Mouse (Mus musculus): ENCODE results near the gene Pinlyp. TPM values are rescaled to one million over a fixed set of nuclear protein-coding genes. Genes with fewer than 3 reads are reported as not detected.

Gene Pinlyp
- polyA plus RNA-seq, 1 experiment, result not detected

DNA sequence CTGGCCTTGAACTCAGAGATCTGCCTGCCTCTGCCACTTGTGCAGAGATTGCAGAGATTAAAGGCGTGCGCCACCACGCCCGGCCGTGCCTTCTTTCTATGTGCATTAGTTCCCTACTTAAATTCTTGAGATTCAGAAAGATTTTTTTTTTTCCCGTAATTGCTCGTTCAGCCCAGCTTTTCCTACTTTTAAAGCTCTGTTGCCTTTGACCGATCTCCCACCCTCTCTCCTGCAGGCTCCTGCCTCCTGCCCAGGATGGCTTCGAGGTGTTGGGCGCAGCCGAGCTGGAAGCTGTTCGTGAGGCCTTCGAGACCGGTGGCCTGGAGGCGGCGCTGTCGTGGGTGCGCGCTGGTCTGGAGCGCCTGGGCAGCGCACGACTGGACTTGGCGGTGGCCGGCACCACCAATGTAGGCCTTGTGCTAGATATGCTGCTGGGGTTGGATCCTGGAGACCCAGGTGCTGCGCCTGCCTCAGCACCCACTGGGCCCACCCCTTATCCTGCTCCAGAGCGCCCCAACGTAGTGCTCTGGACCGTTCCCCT is 12.8 kb downstream of the Pinlyp start:
- no peak for TF ChIP-seq POLR2A (IDR thresholded peaks at IDR 0.05; ENCODE audit: insufficient read depth, low read depth, low read length)
- TF ChIP-seq CTCF (IDR thresholded peaks at IDR 0.05; ENCODE audit: insufficient read depth, low read depth, low read length), result no peak
- H3K27ac ChIP-seq (ENCODE audit: insufficient read depth, low read depth, low read length), result no peak overlapping the region
- 81% methylated on average over 28 of the region's 28 CpGs for WGBS
- H3K4me1 ChIP-seq (ENCODE audit: control insufficient read depth, insufficient read depth, low read length), result peaks cover 29% of the 10 kb centered on the region
- no peak overlapping the region for H3K4me3 ChIP-seq (ENCODE audit: insufficient read depth, low read depth, low read length)

DNA sequence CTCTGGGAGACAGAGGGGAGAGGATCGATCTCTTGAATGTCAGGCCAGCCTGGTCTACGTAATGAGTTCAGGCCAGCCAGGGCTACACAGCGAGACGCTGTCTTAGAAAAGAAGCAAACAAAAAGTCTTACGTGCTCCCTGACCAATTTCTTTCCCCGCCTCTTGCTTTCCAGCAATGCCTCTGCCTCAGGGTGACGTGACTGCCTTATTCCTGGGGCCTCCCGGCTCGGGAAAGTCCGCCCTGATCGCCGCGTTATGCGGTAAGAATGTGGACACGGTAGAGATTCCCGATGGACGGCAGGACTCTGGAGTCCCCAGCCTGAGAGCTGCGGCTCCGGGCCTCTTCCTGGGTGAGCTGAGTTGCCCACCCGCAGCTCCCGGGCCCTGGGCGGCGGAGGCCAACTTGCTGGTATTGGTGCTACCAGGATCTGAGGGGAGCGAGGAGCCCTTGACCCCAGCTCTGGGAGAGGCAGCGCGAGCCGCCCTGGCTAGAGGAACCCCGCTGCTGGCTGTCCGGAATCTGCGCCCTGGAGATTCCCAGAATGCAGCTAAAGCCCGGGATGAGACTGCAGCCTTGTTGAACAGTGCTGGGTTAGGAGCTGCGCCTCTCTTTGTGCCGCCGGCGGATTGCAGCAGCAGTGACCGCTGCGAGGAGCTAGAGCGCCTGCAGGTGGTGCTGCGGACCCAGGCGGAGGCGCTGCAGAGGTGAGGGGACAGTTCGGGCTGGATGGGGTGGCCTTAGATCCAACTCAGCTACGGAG is 14.5 kb downstream of the Pinlyp start:
- under 1% methylated on average over 43 of the region's 43 CpGs for WGBS
- H3K4me3 ChIP-seq (ENCODE audit: insufficient read depth, low read depth, low read length), result peak overlapping the region; percentile 75
- peak overlapping the region; percentile 63 for H3K27ac ChIP-seq (ENCODE audit: insufficient read depth, low read depth, low read length)
- H3K4me1 ChIP-seq (ENCODE audit: control insufficient read depth, insufficient read depth, low read length), result peaks cover 32% of the 10 kb centered on the region
- TF ChIP-seq POLR2A (IDR thresholded peaks at IDR 0.05; ENCODE audit: insufficient read depth, low read depth, low read length), result no peak
- TF ChIP-seq CTCF (IDR thresholded peaks at IDR 0.05; ENCODE audit: insufficient read depth, low read depth, low read length), result peak; percentile 56; the same call in 1 of the 2 replicates

DNA sequence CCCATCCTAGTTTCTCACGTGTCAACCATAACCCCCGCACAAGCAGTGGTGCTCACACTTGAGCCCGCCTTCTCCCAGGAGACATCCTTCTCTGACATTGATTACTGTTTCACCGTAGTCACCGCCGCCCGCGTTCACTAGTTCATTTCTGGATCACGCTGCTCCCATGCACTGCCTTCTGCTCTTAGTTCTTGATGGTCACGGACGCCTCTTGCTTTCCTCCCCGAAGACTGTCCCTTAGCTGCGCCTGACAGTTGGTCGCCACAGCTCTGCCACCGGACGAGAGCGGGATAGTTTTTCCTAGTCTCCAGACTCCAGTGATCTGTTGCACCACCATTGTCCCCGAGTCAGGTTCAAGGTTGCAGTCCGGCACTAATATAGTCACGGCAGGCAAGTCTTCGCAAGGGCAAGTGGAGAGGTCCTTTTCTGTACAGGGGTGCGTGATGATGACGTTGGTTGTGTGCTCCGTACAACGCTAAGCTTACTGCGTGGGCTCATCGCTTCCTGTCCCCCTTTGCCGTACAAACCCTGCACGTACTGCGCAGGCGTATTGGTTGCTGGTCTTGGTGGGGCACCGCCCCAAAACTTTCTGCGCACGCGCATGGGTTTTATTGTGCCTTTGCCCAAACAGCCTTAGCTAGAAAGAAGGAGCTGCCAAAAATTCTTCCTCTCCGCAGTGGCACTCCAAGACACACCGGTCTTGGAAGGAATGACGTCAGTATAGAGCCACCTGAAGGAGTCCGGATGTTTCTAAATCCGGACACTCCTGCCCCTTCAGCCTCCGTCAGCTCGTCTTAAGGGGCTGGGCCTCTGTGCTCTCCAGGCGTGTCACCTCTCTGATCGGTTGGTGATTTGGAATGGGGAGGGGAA is 15.6 kb downstream of the Pinlyp start, which contains the start of gene Irgq:
TSS of gene Irgq (plus strand) at position 628 of the 870 bp plus-strand sequence.
- peaks cover 32% of the 10 kb centered on the region for H3K4me1 ChIP-seq (ENCODE audit: control insufficient read depth, insufficient read depth, low read length)
- peak within 1 kb of the TSS; percentile 96 for H3K27ac ChIP-seq (ENCODE audit: insufficient read depth, low read depth, low read length)
- no peak for TF ChIP-seq CTCF (IDR thresholded peaks at IDR 0.05; ENCODE audit: insufficient read depth, low read depth, low read length)
- TF ChIP-seq POLR2A (IDR thresholded peaks at IDR 0.05; ENCODE audit: insufficient read depth, low read depth, low read length), result peak; percentile 33; the same call in 1 of the 2 replicates
- under 1% methylated on average over 44 of the region's 44 CpGs for WGBS
- peak within 1 kb of the TSS; percentile 75 for H3K4me3 ChIP-seq (ENCODE audit: insufficient read depth, low read depth, low read length)

- Histone ChIP-seq H3K4me3 (ENCODE audit: insufficient read depth, low read depth, low read length) (peak overlapping the region; percentile 71), H3K4me1 (ENCODE audit: control insufficient read depth, insufficient read depth, low read length) (peaks cover 32% of the 10 kb centered on the region), H3K27ac (ENCODE audit: insufficient read depth, low read depth, low read length) (peak overlapping the region; percentile 96)
- WGBS, result 52% methylated on average over 11 of the region's 11 CpGs
- TF ChIP-seq CTCF (IDR thresholded peaks at IDR 0.05; ENCODE audit: insufficient read depth, low read depth, low read length) (no peak), POLR2A (IDR thresholded peaks at IDR 0.05; ENCODE audit: insufficient read depth, low read depth, low read length) (no peak)
Measured at GRCm38 (mm10) chr7:24529580-24529979, 16.3 kb downstream of the Pinlyp start.

DNA sequence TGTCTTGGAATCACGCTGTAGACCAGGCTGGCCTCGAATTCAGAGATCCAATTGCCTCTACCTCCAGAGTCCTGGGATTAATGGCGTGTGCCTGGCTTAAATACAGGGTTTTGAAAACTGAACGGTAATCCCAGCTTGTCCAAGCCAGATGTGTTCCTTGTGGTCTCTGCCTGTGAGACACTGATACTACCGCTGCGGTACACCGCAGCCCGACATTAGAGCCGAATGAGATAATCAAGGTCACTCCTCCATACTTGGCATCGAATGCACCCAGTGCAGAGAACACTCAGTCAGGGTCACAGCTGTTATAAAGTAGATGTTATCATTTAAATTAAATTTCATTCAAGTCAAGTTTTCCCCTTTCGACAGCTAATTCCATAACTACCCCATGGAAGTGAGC is 17.1 kb downstream of the Pinlyp start:
- H3K27ac ChIP-seq (ENCODE audit: insufficient read depth, low read depth, low read length), result no peak overlapping the region
- H3K4me1 ChIP-seq (ENCODE audit: control insufficient read depth, insufficient read depth, low read length), result peaks cover 28% of the 10 kb centered on the region
- no peak overlapping the region for H3K4me3 ChIP-seq (ENCODE audit: insufficient read depth, low read depth, low read length)
- no peak for TF ChIP-seq POLR2A (IDR thresholded peaks at IDR 0.05; ENCODE audit: insufficient read depth, low read depth, low read length)
- no peak for TF ChIP-seq CTCF (IDR thresholded peaks at IDR 0.05; ENCODE audit: insufficient read depth, low read depth, low read length)
- WGBS, result 89% methylated on average over 11 of the region's 11 CpGs

DNA sequence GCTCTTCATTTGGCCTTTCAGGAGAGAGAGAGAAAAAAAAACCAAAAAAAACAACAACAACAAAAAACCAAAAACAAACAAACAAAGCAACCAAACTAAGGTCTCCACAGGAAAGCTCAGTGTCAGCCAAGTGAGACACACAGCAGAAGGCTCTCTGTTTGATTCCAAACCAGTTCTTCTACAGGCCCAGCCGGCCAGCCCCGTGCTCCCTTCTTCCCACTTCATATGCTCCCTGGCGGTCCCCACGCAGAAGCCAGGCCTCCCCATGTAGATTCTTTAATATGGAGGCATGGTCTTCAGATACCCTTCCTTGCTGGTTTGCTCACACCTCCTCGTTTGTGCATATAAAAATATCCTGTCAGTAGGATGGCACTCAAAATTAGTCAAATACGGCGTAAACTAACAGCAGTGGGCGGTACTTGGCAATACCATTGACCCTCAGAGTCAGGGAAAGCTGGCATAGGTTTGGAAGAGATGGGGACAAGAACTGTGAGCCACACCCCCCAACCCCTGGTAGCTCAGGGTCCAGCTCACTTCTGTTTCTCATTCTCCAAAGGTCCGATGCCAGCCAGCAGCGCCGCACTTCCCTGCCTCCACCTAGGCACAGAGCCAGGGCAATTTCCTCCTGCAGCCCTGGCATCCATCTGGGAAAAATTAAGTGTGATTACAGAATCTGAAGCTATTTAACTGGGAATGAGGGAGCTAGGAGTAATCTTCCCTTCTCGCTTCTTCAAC is 20.1 kb downstream of the Pinlyp start:
- WGBS, result 43% methylated on average over 12 of the region's 12 CpGs
- Histone ChIP-seq H3K4me1 (ENCODE audit: control insufficient read depth, insufficient read depth, low read length) (peaks cover 12% of the 10 kb centered on the region), H3K27ac (ENCODE audit: insufficient read depth, low read depth, low read length) (no peak overlapping the region), H3K4me3 (ENCODE audit: insufficient read depth, low read depth, low read length) (no peak overlapping the region)
- TF ChIP-seq POLR2A (IDR thresholded peaks at IDR 0.05; ENCODE audit: insufficient read depth, low read depth, low read length) (no peak), CTCF (IDR thresholded peaks at IDR 0.05; ENCODE audit: insufficient read depth, low read depth, low read length) (no peak)

GRCm38 (mm10) chr7:24524978-24525377 is 20.9 kb downstream of the Pinlyp start:
- no peak for TF ChIP-seq POLR2A (IDR thresholded peaks at IDR 0.05; ENCODE audit: insufficient read depth, low read depth, low read length)
- TF ChIP-seq CTCF (IDR thresholded peaks at IDR 0.05; ENCODE audit: insufficient read depth, low read depth, low read length), result 0 out of 2 replicates have a peak, but pooled peaks have one; percentile 8
- Histone ChIP-seq H3K4me1 (ENCODE audit: control insufficient read depth, insufficient read depth, low read length) (peaks cover 12% of the 10 kb centered on the region), H3K27ac (ENCODE audit: insufficient read depth, low read depth, low read length) (no peak overlapping the region), H3K4me3 (ENCODE audit: insufficient read depth, low read depth, low read length) (no peak overlapping the region)
- 75% methylated on average over 6 of the region's 6 CpGs for WGBS

DNA sequence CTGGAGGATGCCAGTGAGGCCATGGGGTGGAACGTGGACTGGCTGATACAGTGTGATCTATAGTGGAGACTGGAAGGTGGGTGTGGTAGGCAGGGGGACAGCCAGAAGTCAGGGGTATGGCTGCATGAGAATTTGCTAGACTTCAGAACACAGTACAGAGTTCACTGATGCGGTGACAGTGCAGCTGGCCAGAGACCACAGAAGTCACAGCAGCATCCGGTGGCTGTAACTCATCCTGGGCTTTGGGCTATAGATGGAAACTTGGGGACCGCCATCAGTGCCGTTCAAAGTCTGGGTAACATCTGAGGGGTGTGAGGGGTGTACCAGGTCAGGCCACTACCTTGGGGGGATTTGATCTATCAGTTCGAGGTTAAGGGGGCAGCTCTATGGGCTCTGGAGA is 22.2 kb downstream of the Pinlyp start:
- Histone ChIP-seq H3K27ac (ENCODE audit: insufficient read depth, low read depth, low read length) (no peak overlapping the region), H3K4me3 (ENCODE audit: insufficient read depth, low read depth, low read length) (no peak overlapping the region), H3K4me1 (ENCODE audit: control insufficient read depth, insufficient read depth, low read length) (peaks cover 7% of the 10 kb centered on the region)
- WGBS, result 88% methylated on average over 6 of the region's 6 CpGs
- TF ChIP-seq CTCF (IDR thresholded peaks at IDR 0.05; ENCODE audit: insufficient read depth, low read depth, low read length) (no peak), POLR2A (IDR thresholded peaks at IDR 0.05; ENCODE audit: insufficient read depth, low read depth, low read length) (no peak)
